In the genomic region with DNA sequence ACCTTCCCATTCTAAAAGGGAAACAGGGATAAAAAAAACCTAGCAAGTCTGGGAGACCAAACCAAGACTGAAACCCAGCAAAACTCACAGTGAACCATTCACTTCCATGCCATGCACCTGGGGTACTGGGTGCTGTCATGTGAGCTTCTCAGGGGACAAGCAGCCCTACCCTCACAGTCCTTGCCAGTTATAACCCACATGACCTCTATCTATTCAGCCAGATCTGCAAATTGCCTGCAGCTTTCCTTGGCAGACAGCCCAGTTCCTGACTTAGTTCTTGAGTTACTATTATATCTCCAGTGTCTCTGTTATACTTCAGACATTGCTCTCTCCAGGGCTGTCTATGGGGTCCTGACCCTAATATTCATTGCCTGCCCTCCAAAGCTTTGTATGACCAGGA, we compare ENCODE assay signal across 8 mouse cellular contexts.
DNase-seq lines count a peak whose midpoint lies in the region; ATAC-seq lines count a peak whose summit lies in the region.

No protein-coding gene starts in this region.

- no peak for ATAC-seq in frontal cortex, adult (ENCODE audit: low TSS enrichment)

- DNase-seq in adrenal gland, adult 2 months = peak; percentile 9
- DNase-seq in adrenal gland, adult 8-10 months = no peak
- peak; percentile 25 for DNase-seq in right cerebral cortex, postnatal 14 days
- DNase-seq in right cerebral cortex, postnatal 10 days (ENCODE audit: low spot score in 2 of 2) = no peak
- DNase-seq in kidney, postnatal 10 days = peak; percentile 61
- DNase-seq in spleen, postnatal 36 days (ENCODE audit: low spot score in 2 of 2) = peak; percentile 44 to 72
- no peak for DNase-seq in left cerebral cortex, adult 18-20 months (ENCODE audit: low spot score in 2 of 2)

Comparison
In these comparisons a context has a peak if more than half of its experiments do, and no peak if none do; other contexts are left out.
1. DNase-seq: peak in adrenal gland, adult 2 months (single experiment), right cerebral cortex, postnatal 14 days (single experiment), kidney, postnatal 10 days (single experiment) and spleen, postnatal 36 days (2 of 2); none in adrenal gland, adult 8-10 months (single experiment), right cerebral cortex, postnatal 10 days (0 of 2) and left cerebral cortex, adult 18-20 months (0 of 2).